Mouse (Mus musculus) embryonic facial prominence, embryonic 14.5 days (tissue): ENCODE measurements around the gene Gpr135. TPM values are rescaled to one million over a fixed set of nuclear protein-coding genes. Genes with fewer than 3 reads are reported as not detected.

ENCODE experiments used
- ATAC-seq: fragments of 200-750 bp; cut with Nextera tagmentation; 2 replicates; pipeline ENCODE4 v1.8.0; 2017; ENCODE audit warnings: low read depth, moderate number of reproducible peaks, moderate TSS enrichment
- DNase-seq: peaks from one replicate; pipeline ENCODE4 v3.0.0-alpha.2; 2015; ENCODE audit warnings: low spot score
- H3K27ac ChIP-seq: fragments of 300-500 bp; sonication (generic); replicated peaks from 2 replicates; pipeline ENCODE4 v1.5.1; 2014; ENCODE audit warnings: low read depth, mild to moderate bottlenecking, low read length, moderate library complexity
- H3K27me3 ChIP-seq: fragments of 300-500 bp; sonication (generic); replicated peaks from 2 replicates; pipeline ENCODE4 v1.6.1; 2014; ENCODE audit warnings: low read length; ENCODE audit not compliant: control insufficient read depth, insufficient read depth
- H3K36me3 ChIP-seq: fragments of 300-500 bp; sonication (generic); 2 replicates; pipeline ENCODE4 v1.6.1; 2014; ENCODE audit warnings: low read length, mixed read lengths; ENCODE audit not compliant: control insufficient read depth, insufficient read depth
- H3K4me1 ChIP-seq: fragments of 300-500 bp; sonication (generic); 2 replicates; pipeline ENCODE4 v1.6.1; 2014; ENCODE audit warnings: antibody characterized with exemption, low read length; ENCODE audit not compliant: control insufficient read depth, insufficient read depth
- H3K4me2 ChIP-seq: fragments of 300-500 bp; sonication (generic); 2 replicates; pipeline ENCODE4 v1.6.1; 2014; ENCODE audit warnings: low read depth, mild to moderate bottlenecking, low read length, moderate library complexity, mixed read lengths
- H3K4me3 ChIP-seq: fragments of 300-500 bp; sonication (generic); 2 replicates; pipeline ENCODE4 v1.5.1; 2014; ENCODE audit warnings: low read depth, mild to moderate bottlenecking, low read length
- H3K9ac ChIP-seq: fragments of 300-500 bp; sonication (generic); 2 replicates; pipeline ENCODE4 v1.6.1; 2014; ENCODE audit warnings: low read depth, mild to moderate bottlenecking, low read length, moderate library complexity, mixed read lengths
- H3K9me3 ChIP-seq: fragments of 300-500 bp; sonication (generic); 2 replicates; pipeline ENCODE4 v1.6.1; 2016; ENCODE audit warnings: low read length; ENCODE audit not compliant: control insufficient read depth
- WGBS: fragments of 180-500 bp; shearing (Covaris S2); extraction: QIAGEN DNeasy Blood & Tissue Kit; methylation state at CpG from one replicate; pipeline ENCODE4 v1.1.7; 2014; 5-methylcytosine and 5-hydroxymethylcytosine counted together
- polyA plus RNA-seq: library from polyadenylated mRNA; unstranded; fragments of >200 nt; fragmentation: Nextera tagmentation; extraction: Ambion mirVana; gene quantifications from 2 replicates; pipeline ENCODE4 v1.2.1, GENCODE M21; 2014

The Gpr135 gene
- polyA plus RNA-seq, 1 experiment from 2014 or later: 1.0 TPM

- H3K36me3 ChIP-seq: no peaks in the 10 kb centered on the region
- H3K9me3 ChIP-seq: no peaks in the 10 kb centered on the region
- 66% methylated on average over 5 of the region's 5 CpGs for WGBS
- H3K27ac ChIP-seq: no peak overlapping the region
- H3K9ac ChIP-seq: no peak overlapping the region
- ATAC-seq (no peak), DNase-seq (no peak)
- H3K4me2 ChIP-seq: no peak overlapping the region
- H3K4me3 ChIP-seq: no peak overlapping the region
- H3K27me3 ChIP-seq: no peaks in the 10 kb centered on the region
- H3K4me1 ChIP-seq: no peaks in the 10 kb centered on the region
These were observed 49.4 kb downstream of the Gpr135 start for GRCm38 (mm10) chr12:72021543-72021942.

DNA sequence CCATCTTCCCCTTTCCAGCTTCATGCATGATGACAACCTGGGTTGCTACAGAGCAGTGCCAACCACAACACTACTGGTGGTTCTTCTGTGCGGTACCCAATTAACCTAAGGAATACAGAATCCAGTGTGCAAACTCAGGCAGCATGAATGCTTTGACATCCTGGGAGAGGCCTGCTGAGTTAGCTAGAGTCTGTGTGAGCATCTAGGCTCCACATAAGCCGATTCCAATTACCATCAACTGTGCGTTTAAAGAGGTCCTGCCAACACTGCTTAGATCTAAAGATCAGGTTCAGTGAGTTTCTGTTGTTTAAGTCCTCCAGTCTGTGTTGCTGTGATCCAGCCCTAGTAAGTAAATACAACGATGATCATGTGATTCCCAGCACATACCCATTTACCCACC is 50.6 kb downstream of the Gpr135 start:
- H3K4me3 ChIP-seq: no peak overlapping the region
- H3K36me3 ChIP-seq: no peaks in the 10 kb centered on the region
- peak; percentile 85; the same call in 1 of the 2 replicates for ATAC-seq
- peak; percentile 75 for DNase-seq
- no peak overlapping the region for H3K4me2 ChIP-seq
- 68% methylated on average over 4 of the region's 4 CpGs for WGBS
- no peak overlapping the region for H3K27ac ChIP-seq
- H3K9me3 ChIP-seq: no peaks in the 10 kb centered on the region
- H3K4me1 ChIP-seq: no peaks in the 10 kb centered on the region
- no peak overlapping the region for H3K9ac ChIP-seq
- no peaks in the 10 kb centered on the region for H3K27me3 ChIP-seq

Other genes with a start within 250 kb of the Gpr135 start
- gene Daam1, start 240.0 kb downstream of the Gpr135 start, polyA plus RNA-seq: 11.0 and 12.1 TPM in 2 replicates
- gene L3hypdh, start 14.3 kb upstream of the Gpr135 start, polyA plus RNA-seq: 18.6 and 21.5 TPM in 2 replicates
- 49.3 and 56.4 TPM in 2 replicates for gene Jkamp, start 14.5 kb upstream of the Gpr135 start, polyA plus RNA-seq
- gene Ccdc175, start 113.9 kb upstream of the Gpr135 start, polyA plus RNA-seq: not detected in 2 replicates